Mouse (Mus musculus): Measurements from ENCODE around the gene Fgf22.

The Fgf22 gene

DNA sequence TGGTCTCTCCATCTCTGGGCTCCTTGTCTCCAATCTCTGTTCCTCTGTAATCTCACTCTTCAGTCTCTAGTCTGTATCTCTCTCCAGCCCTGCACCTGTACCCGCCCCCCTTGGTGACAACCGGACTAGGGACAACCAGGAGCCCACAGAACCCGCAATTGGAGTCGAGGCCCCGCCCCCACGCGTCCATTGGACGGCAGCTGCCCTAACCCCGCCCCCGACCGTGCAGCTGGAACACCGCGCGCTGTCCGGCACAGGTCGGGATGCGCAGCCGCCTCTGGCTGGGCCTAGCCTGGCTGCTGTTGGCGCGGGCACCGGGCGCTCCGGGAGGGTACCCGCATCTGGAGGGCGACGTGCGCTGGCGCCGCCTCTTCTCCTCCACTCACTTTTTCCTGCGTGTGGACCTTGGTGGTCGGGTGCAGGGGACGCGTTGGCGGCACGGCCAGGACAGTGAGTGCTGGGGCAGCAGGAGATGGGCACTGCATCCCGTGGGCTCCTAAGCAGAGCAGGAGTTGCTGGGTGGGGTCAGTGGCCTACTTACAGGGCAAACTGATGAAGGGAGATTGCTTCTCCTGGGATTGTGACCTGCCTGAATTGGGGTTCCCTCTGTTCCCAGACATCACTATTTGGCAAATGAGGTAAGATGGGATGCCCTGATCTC, at the start of gene Fgf22:
Gene Fgf22, plus strand, starts transcription at position 221 of the 661 bp plus-strand sequence.
- peak; percentile 83 for DNase-seq (ENCODE audit: low spot score)

DNA sequence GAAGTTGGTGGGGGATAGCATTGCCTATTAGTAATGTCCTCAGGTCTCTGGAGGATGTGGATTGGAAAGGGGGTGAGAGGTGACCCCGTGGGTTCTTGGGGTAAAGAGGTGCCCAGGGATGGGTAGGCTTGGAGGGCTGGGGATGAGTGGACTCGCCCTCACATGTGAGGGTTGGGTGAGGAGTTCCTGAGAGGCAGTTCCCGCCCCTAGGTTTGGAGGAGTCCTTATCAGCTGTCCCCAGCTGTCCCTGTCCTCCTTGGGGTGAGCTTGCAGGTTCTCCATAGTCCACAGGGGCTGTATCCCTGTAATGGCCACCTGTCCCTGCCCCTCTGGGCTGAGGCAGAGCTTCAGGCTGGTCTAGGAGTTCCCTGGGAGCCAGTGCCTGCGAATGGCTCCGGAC, 48.9 kb upstream of the Fgf22 start:
- DNase-seq (ENCODE audit: low spot score), result no peak

DNA sequence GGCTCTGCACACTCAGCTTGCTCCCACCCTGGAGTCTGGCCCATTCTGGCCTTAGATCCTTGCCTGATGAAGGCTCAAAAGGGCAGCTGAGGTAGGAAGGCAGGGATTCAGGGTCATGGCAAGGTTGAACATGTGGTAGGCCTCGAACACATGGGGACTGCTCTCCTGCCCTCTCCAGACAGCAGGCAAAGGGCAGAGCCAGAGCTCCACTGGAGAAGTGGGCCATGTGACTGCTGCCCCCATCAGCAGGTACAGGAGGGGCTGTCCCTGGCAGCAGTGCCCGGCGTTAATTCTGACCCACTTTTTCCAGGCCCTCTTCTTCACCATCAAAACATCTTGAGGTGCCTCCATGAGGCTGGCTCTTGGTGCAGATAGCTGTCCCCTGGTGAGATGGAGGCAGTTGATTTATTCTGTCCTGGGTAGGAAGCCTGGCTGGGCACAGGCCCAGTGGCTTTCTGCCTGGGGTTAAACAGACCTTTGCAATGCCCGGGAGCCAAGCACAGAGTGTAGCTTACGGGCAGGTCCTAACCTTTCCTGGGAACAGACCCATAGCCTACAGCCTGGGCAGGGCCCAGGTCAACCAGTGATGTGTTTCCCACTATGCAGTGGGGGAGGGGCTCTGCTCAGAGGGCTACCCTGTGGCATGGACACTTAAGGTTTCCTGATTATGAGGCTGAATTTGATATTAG, 48.3 kb upstream of the Fgf22 start:
- DNase-seq (ENCODE audit: low spot score), result no peak

DNA sequence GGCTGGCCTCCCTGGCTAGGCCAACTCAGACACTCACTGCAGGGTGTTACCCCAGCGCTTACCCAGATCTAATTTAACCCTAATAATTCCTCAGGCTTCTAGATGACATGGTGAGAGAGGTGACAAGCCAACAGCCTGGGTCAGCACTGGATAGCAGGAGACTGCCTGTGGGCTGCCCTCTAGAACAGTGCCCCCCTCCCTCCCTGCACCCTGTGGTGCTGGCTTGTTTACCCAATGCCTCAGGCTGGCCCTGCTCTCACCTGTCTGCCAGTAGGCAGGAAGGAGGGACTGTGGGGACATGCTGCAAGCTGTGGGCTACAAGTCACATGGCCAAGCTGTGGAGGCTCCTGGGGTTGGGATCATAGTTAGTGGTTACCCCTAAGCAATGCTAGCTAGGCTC, 47.7 kb upstream of the Fgf22 start:
- DNase-seq (ENCODE audit: low spot score), result no peak

DNA sequence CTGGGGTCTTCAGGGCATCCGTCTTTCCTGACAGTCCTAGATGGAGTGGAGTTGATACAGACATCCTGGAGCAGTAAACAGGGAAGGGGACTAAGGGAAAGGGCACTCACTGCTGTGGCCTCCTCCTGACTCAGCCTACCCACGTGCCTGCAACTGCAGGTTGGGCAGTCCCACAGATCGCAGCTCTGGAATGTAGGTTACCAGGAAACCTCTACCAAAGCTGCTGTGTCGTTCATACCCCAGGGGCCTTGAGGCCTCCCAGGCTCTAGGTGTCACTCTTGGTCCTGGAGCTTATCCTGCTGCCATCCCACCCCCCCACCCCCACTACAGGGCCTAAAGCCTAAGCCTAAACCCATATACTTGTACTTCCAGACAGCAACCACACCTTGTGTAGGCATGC, 47.1 kb upstream of the Fgf22 start:
- no peak for DNase-seq (ENCODE audit: low spot score)

DNA sequence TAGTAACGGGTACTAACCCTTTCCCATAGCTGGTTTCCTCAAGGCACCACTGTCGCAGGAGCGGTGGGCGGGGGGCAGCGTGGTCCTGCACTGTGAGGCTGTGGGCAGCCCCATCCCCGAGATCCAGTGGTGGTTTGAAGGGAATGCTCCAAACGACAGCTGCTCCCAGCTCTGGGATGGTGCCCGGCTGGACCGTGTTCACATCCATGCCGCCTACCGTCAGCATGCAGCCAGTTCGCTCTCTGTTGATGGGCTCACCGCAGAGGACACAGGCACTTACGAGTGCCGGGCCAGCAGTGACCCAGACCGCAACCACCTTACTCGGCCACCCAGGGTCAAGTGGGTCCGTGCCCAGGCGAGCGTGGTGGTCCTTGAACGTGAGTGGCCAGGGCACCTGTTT, 46.2 kb upstream of the Fgf22 start:
- no peak for DNase-seq (ENCODE audit: low spot score)

DNA sequence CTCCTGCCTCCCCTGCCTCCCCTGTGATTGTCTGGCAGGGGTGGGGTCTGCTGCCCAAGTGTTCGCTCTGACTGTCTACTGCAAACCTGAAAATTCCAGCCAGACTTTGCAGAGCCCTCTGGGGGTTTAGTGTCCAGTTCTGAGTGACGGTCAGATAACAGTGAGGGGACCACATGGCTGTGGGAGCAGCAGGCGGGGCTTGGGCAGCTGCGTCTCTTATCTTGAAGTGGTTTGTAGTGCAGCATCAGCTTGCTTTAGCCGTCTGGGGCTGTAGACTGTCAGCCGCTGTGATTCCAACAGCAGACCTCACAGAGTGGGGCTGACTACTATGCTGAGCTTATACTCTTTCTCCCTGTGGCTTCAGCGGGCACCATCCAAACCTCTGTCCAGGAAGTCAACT, 45.6 kb upstream of the Fgf22 start:
- DNase-seq (ENCODE audit: low spot score), result no peak

DNA sequence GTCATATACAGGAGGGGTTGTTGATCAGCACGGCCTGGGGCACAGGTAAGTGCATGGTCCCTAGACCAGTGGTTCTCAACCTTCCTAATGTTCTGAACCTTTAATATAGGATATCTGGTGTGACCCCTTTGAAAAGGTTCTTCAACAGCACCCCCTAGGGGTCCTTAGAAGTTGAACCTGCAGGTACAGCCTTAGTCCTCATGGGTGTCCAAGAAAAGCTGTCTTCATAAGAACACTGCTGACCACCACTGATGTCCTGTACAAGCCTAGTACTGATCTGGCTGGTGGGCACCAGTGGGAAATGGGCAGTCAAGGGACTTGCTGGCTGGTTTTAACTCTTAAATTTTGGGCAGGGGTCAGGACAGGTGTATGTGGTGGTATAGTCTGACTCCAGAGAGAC, 42.8 kb upstream of the Fgf22 start:
- DNase-seq (ENCODE audit: low spot score), result no peak

DNA sequence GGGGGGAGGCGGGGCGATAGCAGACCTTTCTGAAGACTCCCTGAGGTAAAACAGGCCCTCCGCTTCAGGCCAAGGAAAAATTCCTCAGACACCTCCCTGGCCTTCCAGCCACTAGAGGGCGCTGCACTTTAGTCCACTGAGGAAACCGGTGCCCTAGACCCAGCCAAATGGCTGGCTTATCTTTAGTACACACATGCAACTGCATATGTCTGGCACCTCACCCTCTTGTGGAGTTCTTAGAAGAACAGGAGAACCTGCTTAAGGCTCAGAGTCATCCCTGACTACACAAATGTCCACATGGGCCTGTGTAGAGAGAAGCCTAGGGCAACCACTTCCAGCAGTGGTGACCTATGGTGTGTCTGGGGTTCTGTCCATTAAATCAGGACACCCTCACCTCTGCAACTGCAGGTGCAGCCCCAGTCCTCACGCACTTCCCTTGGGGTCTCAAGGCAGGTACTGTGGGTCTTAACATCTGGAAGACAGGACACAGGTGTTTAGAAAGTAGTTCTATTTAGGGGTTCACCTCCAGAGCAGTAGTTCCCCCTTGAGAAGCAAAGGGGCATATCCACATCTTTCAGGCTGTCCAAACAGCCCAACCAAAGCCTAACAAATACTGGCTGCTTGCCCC, 42.3 kb upstream of the Fgf22 start:
- DNase-seq (ENCODE audit: low spot score), result peak; percentile 59

DNA sequence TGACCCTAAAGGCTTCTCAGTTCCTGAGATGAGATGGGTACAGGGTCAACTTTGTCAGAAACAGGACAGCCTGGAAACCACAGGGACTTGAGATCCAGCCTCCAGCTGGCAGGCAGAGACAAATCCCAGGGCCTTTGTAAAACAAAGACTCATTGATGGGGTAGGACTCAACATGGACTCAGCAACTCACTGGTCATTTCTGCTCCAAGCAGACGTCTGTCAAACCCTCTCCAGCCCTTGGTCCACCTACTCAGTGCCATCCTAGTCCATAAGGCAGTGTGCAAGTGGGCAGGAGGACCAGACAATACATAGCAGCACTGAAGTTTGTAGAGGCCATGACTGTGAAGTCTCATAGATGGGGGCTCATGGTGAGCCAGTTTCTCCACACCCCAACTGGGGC, 41.7 kb upstream of the Fgf22 start:
- no peak for DNase-seq (ENCODE audit: low spot score)

DNA sequence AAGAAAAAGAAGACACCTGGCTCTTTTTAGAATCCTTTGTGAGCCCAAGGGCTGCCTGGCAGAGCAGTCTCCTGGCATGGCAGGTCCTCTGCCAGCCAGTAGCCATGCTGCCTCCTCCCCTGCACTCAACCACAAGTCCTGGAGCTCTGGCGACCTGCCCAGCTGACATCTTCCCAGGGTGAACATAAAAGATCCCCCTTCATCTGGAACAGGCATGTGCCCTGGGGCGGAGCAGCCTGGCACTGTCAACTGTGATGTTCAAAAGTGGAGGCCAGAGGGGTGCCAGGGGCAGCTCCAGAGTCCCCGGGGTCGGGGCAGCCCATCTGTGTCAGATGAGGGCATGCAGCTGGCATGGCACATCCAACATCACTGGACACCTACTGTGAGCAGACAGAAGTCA, 39.9 kb upstream of the Fgf22 start:
- DNase-seq (ENCODE audit: low spot score), result no peak

DNA sequence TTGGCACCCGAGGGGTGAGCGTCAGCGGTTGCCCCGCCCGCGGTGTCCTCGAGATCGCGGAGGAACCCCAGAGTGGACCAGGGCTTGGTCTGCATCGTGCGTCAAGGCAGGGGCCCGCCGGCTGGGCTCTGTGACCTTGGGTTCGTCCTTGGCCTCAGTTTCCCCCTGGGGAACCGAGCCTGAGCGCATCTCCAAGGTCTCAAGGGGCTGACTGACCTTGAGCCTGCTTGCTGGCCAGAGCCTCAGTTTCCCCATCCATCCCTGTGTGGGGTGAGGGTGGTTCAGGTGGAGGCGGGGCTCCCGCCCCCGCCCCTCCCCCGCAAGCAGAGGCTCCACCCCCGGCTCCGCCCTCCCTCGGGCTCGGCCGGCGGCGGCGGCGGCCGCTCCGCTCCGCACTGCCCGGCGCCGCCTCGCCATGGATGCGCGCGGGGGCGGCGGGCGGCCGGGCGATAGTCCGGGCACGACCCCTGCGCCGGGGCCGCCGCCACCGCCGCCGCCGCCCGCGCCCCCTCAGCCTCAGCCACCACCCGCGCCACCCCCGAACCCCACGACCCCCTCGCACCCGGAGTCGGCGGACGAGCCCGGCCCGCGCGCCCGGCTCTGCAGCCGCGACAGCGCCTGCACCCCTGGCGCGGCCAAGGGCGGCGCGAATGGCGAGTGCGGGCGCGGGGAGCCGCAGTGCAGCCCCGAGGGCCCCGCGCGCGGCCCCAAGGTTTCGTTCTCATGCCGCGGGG, 38.5 kb upstream of the Fgf22 start, which contains the start of gene Hcn2:
Gene Hcn2, plus strand, starts transcription at position 381 of the 734 bp plus-strand sequence.
- no peak for DNase-seq (ENCODE audit: low spot score)

DNA sequence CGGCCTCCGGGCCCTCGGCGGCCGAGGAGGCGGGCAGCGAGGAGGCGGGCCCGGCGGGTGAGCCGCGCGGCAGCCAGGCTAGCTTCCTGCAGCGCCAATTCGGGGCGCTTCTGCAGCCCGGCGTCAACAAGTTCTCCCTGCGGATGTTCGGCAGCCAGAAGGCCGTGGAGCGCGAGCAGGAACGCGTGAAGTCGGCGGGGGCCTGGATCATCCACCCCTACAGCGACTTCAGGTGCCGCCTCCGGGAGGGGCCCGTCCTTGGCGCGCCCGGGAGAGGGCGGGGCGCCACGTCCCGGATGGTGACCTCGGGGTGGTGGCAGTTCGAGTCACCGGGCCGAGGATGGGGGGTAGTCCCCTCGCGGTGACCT, 37.9 kb upstream of the Fgf22 start:
- no peak for DNase-seq (ENCODE audit: low spot score)

DNA sequence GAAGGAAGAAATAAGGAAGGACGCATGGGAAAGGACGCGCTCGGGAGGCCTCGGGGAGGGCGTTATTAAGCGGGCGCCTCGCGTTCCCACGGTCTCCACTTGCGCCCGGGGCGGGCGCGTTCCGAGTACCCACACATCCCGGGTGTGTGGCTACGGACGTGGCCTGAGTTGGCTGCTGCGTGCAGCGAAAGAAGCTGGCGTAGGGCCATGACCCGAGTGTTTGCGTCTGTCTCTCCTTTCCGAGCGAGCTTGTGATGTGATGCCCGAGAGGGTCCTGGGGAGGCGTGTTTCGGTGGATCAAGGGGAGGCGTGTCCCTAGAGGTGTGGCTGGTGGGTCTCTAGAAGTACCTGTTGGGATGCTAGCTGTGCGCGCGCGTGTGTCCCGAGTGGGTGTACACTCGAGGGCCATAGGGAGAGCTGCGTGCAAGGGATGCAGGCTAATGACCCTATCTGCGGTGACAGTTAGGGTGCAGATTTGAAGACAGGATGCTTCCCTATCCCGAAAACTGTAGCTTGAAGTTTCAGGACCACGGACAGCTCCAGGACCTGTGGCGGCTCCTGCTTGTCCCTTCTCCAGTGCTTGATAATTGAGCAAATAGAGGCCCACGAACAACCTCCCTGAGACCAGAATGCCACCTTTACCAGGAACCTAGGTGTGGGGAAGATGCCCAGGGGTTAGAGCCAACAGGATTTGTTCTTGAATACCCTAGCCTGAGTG, 37.1 kb upstream of the Fgf22 start:
- DNase-seq (ENCODE audit: low spot score), result peak; percentile 63

DNA sequence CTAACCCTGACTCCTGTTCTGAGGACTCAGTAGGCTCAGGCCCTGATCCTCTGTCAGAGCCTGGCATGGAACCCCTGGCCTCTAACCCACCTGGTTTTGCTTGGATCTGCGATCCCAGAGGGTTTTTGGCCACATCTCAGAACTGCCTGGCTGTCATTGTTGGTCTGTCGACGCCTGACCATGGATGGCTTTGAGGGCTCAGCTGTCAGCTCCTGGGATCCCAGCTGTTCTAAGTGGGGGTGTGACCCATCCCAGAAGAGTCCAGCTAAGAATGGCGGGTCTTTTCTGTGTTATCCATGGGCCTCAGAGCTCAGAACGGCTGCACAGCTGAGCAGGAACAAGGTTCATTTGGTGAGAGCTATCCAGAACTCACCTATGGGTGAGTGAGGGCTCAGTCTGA, 33.8 kb upstream of the Fgf22 start:
- DNase-seq (ENCODE audit: low spot score), result no peak

DNA sequence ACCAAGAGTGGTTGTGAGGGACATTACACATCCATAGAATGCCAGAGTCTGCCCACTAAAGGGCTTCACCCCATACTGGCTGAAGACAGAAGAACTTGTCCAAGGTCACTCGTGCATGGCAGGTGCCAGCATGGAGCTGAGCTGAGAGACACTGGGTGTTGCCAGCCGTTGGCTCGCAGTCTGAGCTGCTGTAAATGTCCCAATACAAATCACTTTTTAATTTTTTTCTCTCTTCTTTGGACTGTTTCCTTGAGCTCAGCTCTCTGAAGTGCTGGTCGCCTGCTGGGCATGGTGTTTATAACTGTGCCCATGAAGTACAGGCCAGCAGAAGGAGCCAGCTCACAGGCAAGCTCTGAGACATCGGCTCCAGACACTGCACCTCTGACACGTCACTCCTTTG, 31.8 kb upstream of the Fgf22 start:
- no peak for DNase-seq (ENCODE audit: low spot score)

DNA sequence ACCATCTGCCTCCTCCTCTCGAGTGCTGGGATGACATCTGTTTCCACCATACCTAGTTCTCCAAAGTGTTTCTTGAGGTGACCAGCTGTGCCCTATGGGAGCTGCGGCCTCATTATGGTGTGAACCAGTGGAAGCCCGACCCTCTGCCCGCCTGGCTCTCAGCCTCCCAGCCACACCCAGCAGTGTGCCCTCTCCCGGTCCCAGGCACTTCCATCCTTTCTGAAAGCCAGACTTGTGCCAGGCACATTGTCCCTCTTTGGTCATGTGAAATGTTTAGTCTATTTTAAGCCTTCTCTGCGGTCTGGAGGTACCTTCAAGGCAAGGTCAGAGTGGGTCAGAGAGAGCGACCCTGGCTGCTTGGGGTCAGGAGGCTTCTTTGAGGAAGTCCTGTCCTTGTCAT, 31.2 kb upstream of the Fgf22 start:
- DNase-seq (ENCODE audit: low spot score), result no peak

DNA sequence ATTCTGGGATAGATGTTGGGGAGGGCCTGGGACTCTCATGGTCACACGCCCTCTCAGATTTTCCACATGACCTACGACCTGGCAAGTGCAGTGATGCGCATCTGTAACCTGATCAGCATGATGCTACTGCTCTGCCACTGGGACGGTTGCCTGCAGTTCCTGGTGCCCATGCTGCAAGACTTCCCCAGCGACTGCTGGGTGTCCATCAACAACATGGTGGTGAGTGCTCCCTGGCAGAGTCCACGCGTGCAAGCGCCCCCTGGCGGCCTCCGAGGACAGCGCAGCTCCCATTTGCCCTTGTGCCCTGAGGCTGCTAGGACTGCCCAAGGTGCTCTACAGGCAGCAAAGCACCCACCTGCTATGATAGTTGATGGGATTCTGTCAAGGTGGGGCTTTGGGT, 28.8 kb upstream of the Fgf22 start:
- no peak for DNase-seq (ENCODE audit: low spot score)

DNA sequence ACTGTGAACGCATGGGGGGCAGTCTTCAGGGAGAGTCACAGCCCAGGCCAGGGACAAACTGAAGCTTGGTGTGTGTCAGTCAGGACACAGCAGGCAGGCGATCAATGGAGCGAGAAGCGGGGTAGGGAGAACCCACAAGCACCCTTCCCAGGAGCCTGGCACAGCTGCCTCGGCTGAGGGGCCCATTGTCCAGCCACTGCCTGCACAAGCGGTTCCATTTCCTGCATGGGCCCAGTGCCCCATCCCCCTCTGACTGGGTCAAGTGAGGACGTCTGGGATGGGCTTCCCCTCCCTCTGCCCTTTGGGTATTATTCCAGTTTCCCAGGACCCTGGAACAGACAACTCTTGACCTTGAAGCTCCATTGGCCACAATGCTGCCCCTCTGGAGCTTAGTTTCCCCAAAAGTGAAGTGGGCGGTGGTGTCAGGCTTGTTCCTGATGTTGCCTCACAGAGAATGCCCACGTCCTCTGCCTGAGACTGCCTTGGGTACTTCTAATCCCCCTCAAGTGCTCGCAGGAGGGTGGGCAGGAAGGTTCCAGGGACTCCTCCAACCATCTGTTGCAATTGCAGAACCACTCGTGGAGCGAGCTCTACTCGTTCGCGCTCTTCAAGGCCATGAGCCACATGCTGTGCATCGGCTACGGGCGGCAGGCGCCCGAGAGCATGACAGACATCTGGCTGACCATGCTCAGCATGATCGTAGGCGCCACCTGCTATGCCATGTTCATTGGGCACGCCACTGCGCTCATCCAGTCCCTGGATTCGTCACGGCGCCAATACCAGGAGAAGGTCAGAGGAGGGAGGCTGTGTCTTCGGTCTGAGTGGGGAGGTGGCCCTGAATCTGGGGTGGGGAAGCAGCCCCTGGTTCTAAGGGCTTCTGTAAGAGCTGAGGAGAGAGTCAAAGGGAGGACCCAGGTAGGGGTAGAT, 26.3 kb upstream of the Fgf22 start:
- DNase-seq (ENCODE audit: low spot score), result no peak

DNA sequence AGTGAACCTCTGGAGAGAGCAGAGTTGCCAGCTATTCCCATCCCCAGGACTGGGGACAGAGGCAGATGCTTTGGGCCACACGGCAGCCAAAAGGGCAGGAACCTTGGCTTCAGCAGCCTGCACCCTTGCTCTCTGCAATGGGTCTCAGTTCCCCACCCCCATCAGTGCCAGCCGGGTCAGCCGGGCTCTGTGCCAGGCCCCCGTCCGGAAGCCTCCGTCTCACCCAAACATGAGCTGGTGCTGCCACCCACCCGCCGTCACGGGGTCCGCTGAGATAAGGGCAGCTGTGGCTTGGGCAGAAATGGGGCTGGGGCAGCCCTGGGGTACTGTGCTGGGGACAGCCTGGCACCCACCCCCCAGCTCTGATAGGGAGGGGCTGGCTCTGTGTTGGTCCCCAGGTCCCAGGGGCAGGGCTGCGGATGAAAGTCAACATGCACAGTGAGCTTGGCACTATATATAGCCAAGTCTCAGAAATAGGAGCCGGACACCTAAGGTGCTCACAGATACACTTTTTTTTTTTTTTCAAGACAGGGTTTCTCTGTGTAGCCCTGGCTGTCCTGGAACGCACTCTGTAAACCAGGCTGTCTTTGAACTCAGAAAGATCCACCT, 25.4 kb upstream of the Fgf22 start:
- DNase-seq (ENCODE audit: low spot score), result no peak

DNA sequence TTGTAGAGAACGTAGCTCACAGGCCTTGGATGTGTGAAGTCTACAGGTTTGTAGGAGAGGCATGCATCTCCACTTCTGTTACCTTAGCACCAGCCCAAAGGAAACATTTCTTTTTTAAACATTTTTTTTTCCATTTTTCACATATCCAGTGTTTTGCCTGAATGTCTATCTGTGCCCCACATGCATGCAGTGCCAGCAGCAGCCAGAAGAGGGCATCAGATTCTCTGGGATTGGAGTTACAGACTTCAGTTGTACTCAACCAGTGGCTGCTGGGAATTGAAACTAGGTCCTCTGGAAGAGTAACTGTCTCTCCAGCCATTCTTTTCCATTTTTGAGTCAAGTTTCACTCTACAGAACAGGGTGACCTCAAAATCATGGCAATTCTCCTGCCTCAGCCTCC, 22.4 kb upstream of the Fgf22 start:
- no peak for DNase-seq (ENCODE audit: low spot score)

All from testis, postnatal 14 days (tissue).